Mouse (Mus musculus) spleen, embryonic (tissue): Measurements from ENCODE around the gene Olfr446.

Source experiments
- CTCF ChIA-PET: fragments of 350-600 bp; sonication (Branson Sonifier 250); formaldehyde crosslinking; loops from one replicate; lab custom pipeline; 2022; lab: Charles Lee

Gene Olfr446

GRCm38 (mm10) chr6:42921077-42921476 lies at the start of gene Olfr446:
TSS of gene Olfr446 (plus strand) at chr6:42921377.
- CTCF ChIA-PET = no interaction called here

- CTCF ChIA-PET = no interaction called here
These were observed 44.9 kb upstream of the Olfr446 start for GRCm38 (mm10) chr6:42876323-42876722.

- CTCF ChIA-PET = no interaction called here
These were observed 31.0 kb upstream of the Olfr446 start, which contains the start of gene Olfr448 for GRCm38 (mm10) chr6:42890141-42890540. TSS of gene Olfr448 (plus strand) at chr6:42890441.

GRCm38 (mm10) chr6:42900345-42900744 lies 20.8 kb upstream of the Olfr446 start:
- CTCF ChIA-PET = no interaction called here

- CTCF ChIA-PET = no interaction called here
These were observed 12.6 kb upstream of the Olfr446 start, which contains the start of gene Olfr447 for GRCm38 (mm10) chr6:42908578-42908977. TSS of gene Olfr447 (plus strand) at chr6:42908878.

GRCm38 (mm10) chr6:42948767-42949166 lies 27.6 kb downstream of the Olfr446 start, which contains the start of gene Olfr444:
TSS of gene Olfr444 (plus strand) at chr6:42949067.
- CTCF ChIA-PET = no interaction called here

GRCm38 (mm10) chr6:42980377-42980776 lies 59.2 kb downstream of the Olfr446 start:
- CTCF ChIA-PET = no interaction called here
